Mouse (Mus musculus) lung, postnatal 0 days (tissue): ENCODE data around the gene Txndc15. TPM values are rescaled to one million over a fixed set of nuclear protein-coding genes. Genes with fewer than 3 reads are reported as not detected.

Experiments used
- ATAC-seq: fragments of 200-750 bp; cut with Nextera tagmentation; 2 replicates; pipeline ENCODE4 v1.8.0; 2017; ENCODE audit warnings: moderate library complexity
- DNase-seq: peaks from one replicate; pipeline ENCODE4 v3.0.0-alpha.2; 2016; ENCODE audit warnings: low spot score
- H3K27ac ChIP-seq: fragments of 300-500 bp; sonication (generic); 2 replicates; pipeline ENCODE4 v1.5.1; 2014; ENCODE audit warnings: antibody characterized with exemption, mild to moderate bottlenecking, low read length, mixed read lengths
- H3K27me3 ChIP-seq: fragments of 300-500 bp; sonication (generic); replicated peaks from 2 replicates; pipeline ENCODE4 v1.6.1; 2014; ENCODE audit warnings: low read length, mixed read lengths; ENCODE audit not compliant: insufficient read depth
- H3K36me3 ChIP-seq: fragments of 300-500 bp; sonication (generic); 2 replicates; pipeline ENCODE4 v1.6.1; 2014; ENCODE audit warnings: low read length, mixed read lengths; ENCODE audit not compliant: insufficient read depth
- H3K4me1 ChIP-seq: fragments of 300-500 bp; sonication (generic); 2 replicates; pipeline ENCODE4 v1.6.1; 2014; ENCODE audit warnings: antibody characterized with exemption, low read depth, low read length, mixed read lengths; ENCODE audit not compliant: insufficient read depth
- H3K4me2 ChIP-seq: fragments of 300-500 bp; sonication (generic); replicated peaks from 2 replicates; pipeline ENCODE4 v1.6.1; 2014; ENCODE audit warnings: low read depth, mild to moderate bottlenecking, low read length, moderate library complexity, mixed read lengths
- H3K4me3 ChIP-seq: fragments of 300-500 bp; sonication (generic); 2 replicates; pipeline ENCODE4 v1.5.1; 2014; ENCODE audit warnings: low read depth, low read length
- H3K9ac ChIP-seq: fragments of 300-500 bp; sonication (generic); replicated peaks from 2 replicates; pipeline ENCODE4 v1.6.1; 2014; ENCODE audit warnings: low read depth, mild to moderate bottlenecking
- H3K9me3 ChIP-seq: fragments of 300-500 bp; sonication (generic); 2 replicates; pipeline ENCODE4 v1.6.1; 2016; ENCODE audit warnings: low read length, mixed read lengths
- CTCF ChIP-seq: IDR thresholded peaks from 2 replicates; pipeline ENCODE4 v1.5.1; 2016; ENCODE audit warnings: antibody characterized with exemption, mild to moderate bottlenecking
- EP300 ChIP-seq: IDR thresholded peaks from 2 replicates; pipeline ENCODE4 v1.6.1; 2016; ENCODE audit warnings: antibody characterized with exemption, mild to moderate bottlenecking, control low read depth
- WGBS: fragments of 180-500 bp; shearing (Covaris S2); extraction: QIAGEN DNeasy Blood & Tissue Kit; methylation state at CpG from one replicate; pipeline ENCODE4 v1.1.7; 2014; 5-methylcytosine and 5-hydroxymethylcytosine counted together
- polyA plus RNA-seq: library from polyadenylated mRNA; unstranded; fragments of >200 nt; fragmentation: Nextera tagmentation; extraction: Ambion mirVana; gene quantifications from 2 replicates; pipeline ENCODE4 v1.2.1, GENCODE M21; 2015

Gene Txndc15
- polyA plus RNA-seq, 1 experiment from 2014 or later, result 82.3 TPM

DNA sequence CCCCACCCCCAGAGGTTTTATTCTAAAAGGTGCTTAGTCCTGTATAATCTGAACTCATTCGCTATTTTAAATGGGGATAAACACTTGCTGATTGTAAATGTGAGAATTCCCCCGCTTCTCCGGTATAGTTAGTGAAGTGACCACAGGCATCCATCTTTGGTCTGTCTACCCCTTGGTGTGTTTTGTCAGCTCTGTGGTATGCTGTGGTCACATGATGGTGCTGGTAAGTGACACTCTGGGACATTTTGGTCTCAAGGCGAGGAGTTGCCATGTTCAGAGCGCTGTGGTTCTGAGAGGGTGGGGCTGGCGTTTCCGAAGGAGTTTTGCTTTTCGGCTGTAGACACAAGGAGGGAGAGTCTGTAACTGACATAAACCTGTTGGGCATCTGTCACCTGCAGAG, 23.4 kb downstream of the Txndc15 start:
- no peak overlapping the region for H3K4me2 ChIP-seq
- H3K4me1 ChIP-seq, result no peaks in the 10 kb centered on the region
- H3K27me3 ChIP-seq, result no peaks in the 10 kb centered on the region
- WGBS, result 85% methylated on average over 8 of the region's 8 CpGs
- ATAC-seq (no peak), DNase-seq (no peak)
- H3K9me3 ChIP-seq, result no peaks in the 10 kb centered on the region
- no peak overlapping the region for H3K27ac ChIP-seq
- no peaks in the 10 kb centered on the region for H3K36me3 ChIP-seq
- no peak overlapping the region for H3K9ac ChIP-seq
- TF ChIP-seq CTCF (no peak), EP300 (no peak)
- no peak overlapping the region for H3K4me3 ChIP-seq

DNA sequence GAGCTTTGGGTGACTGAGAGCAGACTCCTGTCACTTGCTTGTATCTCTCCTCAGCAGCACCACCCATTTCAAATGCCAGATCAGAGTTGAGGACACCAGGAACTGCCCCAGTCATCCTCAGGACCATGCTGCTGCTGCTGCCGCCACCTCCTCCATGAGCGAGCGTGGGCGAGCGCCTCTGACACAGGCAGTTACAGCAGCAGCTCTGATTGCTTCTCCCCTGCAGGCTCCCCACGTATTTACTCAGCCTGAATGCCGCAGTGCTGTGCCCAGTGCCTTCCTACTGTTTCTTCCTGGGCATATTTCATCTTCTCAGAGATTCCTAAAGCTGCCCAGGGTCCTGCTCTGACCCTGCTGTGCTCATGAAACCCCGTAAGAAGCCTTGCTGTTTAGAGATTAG, 27.9 kb downstream of the Txndc15 start:
- Histone ChIP-seq H3K4me2 (no peak overlapping the region), H3K4me1 (no peaks in the 10 kb centered on the region), H3K27me3 (no peaks in the 10 kb centered on the region), H3K4me3 (no peak overlapping the region), H3K36me3 (no peaks in the 10 kb centered on the region), H3K9ac (no peak overlapping the region), H3K9me3 (no peaks in the 10 kb centered on the region), H3K27ac (no peak overlapping the region)
- ATAC-seq (no peak), DNase-seq (no peak)
- TF ChIP-seq EP300, result no peak
- no peak for TF ChIP-seq CTCF
- WGBS, result 69% methylated on average over 8 of the region's 8 CpGs

DNA sequence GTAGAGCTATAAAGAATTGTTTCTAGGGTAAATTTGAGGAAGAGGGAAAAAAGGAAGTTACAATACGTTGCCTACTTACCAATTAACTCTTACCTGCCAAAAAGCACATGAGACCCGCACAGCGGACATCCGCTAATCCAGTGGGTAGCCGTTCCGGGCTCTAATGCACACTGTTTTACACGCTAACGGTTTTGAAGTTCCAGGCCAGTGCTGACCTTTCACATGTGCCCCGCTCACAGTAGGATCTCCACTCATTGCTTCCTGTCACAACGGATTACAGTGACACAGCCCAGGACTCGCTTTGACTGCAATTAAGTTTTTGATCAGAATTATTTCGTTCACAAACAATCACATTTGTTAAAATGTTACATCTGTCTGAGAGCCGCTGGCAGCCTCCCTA, 39.9 kb downstream of the Txndc15 start:
- ATAC-seq (no peak), DNase-seq (no peak)
- Histone ChIP-seq H3K4me1 (peaks cover 3% of the 10 kb centered on the region; the same call in 1 of the 2 replicates), H3K9ac (no peak overlapping the region), H3K4me3 (no peak overlapping the region), H3K27ac (no peak overlapping the region), H3K4me2 (no peak overlapping the region), H3K9me3 (no peaks in the 10 kb centered on the region), H3K36me3 (no peaks in the 10 kb centered on the region), H3K27me3 (no peaks in the 10 kb centered on the region)
- no peak for TF ChIP-seq EP300
- TF ChIP-seq CTCF, result no peak
- WGBS, result 69% methylated on average over 13 of the region's 13 CpGs

DNA sequence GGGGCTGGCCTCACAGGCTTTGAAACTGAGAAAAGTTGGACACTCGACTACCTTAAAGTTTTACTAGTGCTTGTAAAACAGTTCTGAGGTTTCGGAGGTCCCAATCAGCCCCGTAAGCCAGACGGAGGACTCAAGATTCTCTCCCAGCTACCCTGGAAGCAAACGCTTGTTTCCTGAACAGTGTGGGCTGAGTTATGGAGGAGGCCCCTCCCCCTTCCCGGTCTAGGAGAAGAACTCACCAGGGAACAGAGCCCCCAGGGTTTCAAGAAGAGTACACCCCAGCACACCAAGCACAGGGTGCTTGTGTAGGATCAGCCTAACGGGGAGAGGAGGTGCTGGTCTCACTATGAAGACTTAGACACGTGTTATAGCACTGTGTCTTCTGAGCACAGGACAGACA, 42.3 kb downstream of the Txndc15 start:
- no peaks in the 10 kb centered on the region for H3K9me3 ChIP-seq
- ATAC-seq, result no peak
- H3K27me3 ChIP-seq, result no peaks in the 10 kb centered on the region
- 0 out of 2 replicates have a peak overlapping the region, but pooled peaks have one; percentile 12 for H3K9ac ChIP-seq
- peak; percentile 19 for DNase-seq
- WGBS, result 30% methylated on average over 8 of the region's 8 CpGs
- no peak overlapping the region for H3K4me3 ChIP-seq
- peak overlapping the region; percentile 42; the same call in 1 of the 2 replicates for H3K4me2 ChIP-seq
- no peak overlapping the region for H3K27ac ChIP-seq
- H3K36me3 ChIP-seq, result no peaks in the 10 kb centered on the region
- TF ChIP-seq CTCF, result no peak
- TF ChIP-seq EP300, result no peak
- peaks cover 3% of the 10 kb centered on the region; the same call in 1 of the 2 replicates for H3K4me1 ChIP-seq

DNA sequence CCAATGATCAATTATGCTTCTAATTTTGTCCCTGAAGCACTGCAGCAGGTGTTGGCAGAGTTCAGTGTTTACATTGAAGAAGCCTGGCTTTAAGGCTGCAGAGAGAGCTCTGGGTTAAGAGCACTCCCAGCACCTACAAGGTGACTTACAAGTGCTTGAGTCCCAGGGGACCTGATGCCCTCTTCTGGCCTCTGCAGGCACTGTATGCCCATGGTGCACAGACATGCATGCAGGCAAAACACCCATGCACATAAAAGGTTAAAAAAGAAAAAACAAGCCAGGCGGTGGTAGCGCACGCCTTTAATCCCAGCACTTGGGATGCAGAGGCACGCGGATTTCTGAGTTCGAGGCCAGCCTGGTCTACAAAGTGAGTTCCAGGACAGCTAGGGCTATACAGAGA, 43.2 kb downstream of the Txndc15 start:
- Histone ChIP-seq H3K27ac (no peak overlapping the region), H3K36me3 (no peaks in the 10 kb centered on the region), H3K9me3 (no peaks in the 10 kb centered on the region), H3K27me3 (no peaks in the 10 kb centered on the region), H3K4me1 (peaks cover 3% of the 10 kb centered on the region; the same call in 1 of the 2 replicates), H3K4me3 (no peak overlapping the region), H3K9ac (no peak overlapping the region), H3K4me2 (no peak overlapping the region)
- 89% methylated on average over 6 of the region's 6 CpGs for WGBS
- ATAC-seq, result no peak
- TF ChIP-seq CTCF (peak; percentile 51), EP300 (no peak)
- DNase-seq, result no peak

DNA sequence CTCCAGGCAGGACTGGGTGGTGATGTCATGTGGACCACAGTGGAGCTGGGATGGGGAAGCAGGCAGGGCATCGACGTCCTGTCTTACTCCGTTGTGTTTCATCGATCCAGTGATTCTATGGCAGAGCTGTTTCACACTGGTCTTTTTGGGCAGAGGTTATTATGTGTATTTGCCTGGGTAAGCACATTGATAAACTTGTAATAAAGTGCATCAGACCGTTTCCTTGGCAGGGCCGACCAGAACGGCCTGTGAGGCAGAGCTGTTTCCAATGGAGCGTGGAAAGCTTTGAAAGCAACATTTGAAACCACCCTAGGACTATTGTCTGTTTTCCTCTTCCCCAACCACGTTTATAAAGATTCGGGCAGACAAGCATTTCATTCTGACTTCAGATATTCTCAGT, 46.1 kb downstream of the Txndc15 start:
- no peak for ATAC-seq
- no peak overlapping the region for H3K27ac ChIP-seq
- no peak for DNase-seq
- no peaks in the 10 kb centered on the region for H3K27me3 ChIP-seq
- 76% methylated on average over 10 of the region's 10 CpGs for WGBS
- no peaks in the 10 kb centered on the region for H3K36me3 ChIP-seq
- H3K4me1 ChIP-seq, result peaks cover 3% of the 10 kb centered on the region; the same call in 1 of the 2 replicates
- no peak overlapping the region for H3K4me3 ChIP-seq
- H3K4me2 ChIP-seq, result no peak overlapping the region
- no peak for TF ChIP-seq EP300
- TF ChIP-seq CTCF, result no peak
- H3K9ac ChIP-seq, result no peak overlapping the region
- no peaks in the 10 kb centered on the region for H3K9me3 ChIP-seq

DNA sequence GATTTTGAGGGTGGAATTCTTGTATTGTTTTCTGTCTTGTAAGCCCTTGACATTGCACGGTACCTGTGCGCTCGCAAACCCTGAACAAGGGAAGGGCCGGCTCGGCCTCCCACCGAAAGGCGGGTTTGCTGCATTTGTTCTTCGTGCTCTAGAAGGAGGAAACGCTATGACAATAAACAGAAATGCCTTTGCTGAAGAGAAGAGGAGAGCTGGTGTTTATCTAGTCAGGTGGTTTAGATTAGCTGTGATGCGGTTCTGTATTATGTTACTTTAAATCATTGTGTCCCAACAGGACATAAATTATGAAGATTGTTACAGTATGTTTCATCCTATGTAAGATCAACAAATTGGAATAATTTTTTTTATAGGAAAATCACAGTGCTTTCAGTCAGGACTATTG, 47.0 kb downstream of the Txndc15 start:
- H3K27ac ChIP-seq, result no peak overlapping the region
- ATAC-seq, result no peak
- WGBS, result 71% methylated on average over 10 of the region's 10 CpGs

More for the DNA sequence above, 47.0 kb downstream of the Txndc15 start:
- TF ChIP-seq CTCF (no peak), EP300 (no peak)
- peaks cover 1% of the 10 kb centered on the region; the same call in 1 of the 2 replicates for H3K4me1 ChIP-seq
- H3K4me3 ChIP-seq, result no peak overlapping the region
- no peak overlapping the region for H3K9ac ChIP-seq
- no peak overlapping the region for H3K4me2 ChIP-seq
- H3K9me3 ChIP-seq, result no peaks in the 10 kb centered on the region
- H3K27me3 ChIP-seq, result no peaks in the 10 kb centered on the region
- DNase-seq, result no peak
- no peaks in the 10 kb centered on the region for H3K36me3 ChIP-seq
